Mouse (Mus musculus): ENCODE data around the gene Tm4sf20.
A peak's percentile ranks its signal among the peaks of the same experiment; 100 is the strongest.

Tm4sf20 gene

GRCm38 (mm10) chr1:82768269-82768668 lies at the start of gene Tm4sf20:
TSS of gene Tm4sf20 (minus strand) at chr1:82768461.
- no peak for DNase-seq (ENCODE audit: low spot score)

GRCm38 (mm10) chr1:82815941-82816716 lies 47.9 kb upstream of the Tm4sf20 start:
- DNase-seq (ENCODE audit: low spot score) = peak; percentile 38

- DNase-seq (ENCODE audit: low spot score) = no peak
Measured at GRCm38 (mm10) chr1:82811766-82812165, 43.5 kb upstream of the Tm4sf20 start.

- DNase-seq (ENCODE audit: low spot score) = no peak
Measured at GRCm38 (mm10) chr1:82808564-82808963, 40.3 kb upstream of the Tm4sf20 start.

GRCm38 (mm10) chr1:82807206-82807605 lies 38.9 kb upstream of the Tm4sf20 start:
- DNase-seq (ENCODE audit: low spot score) = no peak

GRCm38 (mm10) chr1:82806391-82806790 lies 38.1 kb upstream of the Tm4sf20 start:
- DNase-seq (ENCODE audit: low spot score) = no peak

- DNase-seq (ENCODE audit: low spot score) = no peak
Measured at GRCm38 (mm10) chr1:82804059-82804458, 35.8 kb upstream of the Tm4sf20 start.

- DNase-seq (ENCODE audit: low spot score) = no peak
Measured at GRCm38 (mm10) chr1:82803608-82804007, 35.3 kb upstream of the Tm4sf20 start.

- DNase-seq (ENCODE audit: low spot score) = no peak
Measured at GRCm38 (mm10) chr1:82801105-82801783, 33.0 kb upstream of the Tm4sf20 start.

GRCm38 (mm10) chr1:82798922-82799321 lies 30.7 kb upstream of the Tm4sf20 start:
- no peak for DNase-seq (ENCODE audit: low spot score)

- DNase-seq (ENCODE audit: low spot score) = no peak
Measured at GRCm38 (mm10) chr1:82798304-82798703, 30.0 kb upstream of the Tm4sf20 start.

- no peak for DNase-seq (ENCODE audit: low spot score)
Measured at GRCm38 (mm10) chr1:82797088-82797487, 28.8 kb upstream of the Tm4sf20 start.

GRCm38 (mm10) chr1:82795702-82796443 lies 27.6 kb upstream of the Tm4sf20 start:
- peak; percentile 20 for DNase-seq (ENCODE audit: low spot score)

- no peak for DNase-seq (ENCODE audit: low spot score)
Measured at GRCm38 (mm10) chr1:82795211-82795610, 26.9 kb upstream of the Tm4sf20 start.

GRCm38 (mm10) chr1:82793986-82794385 lies 25.7 kb upstream of the Tm4sf20 start:
- DNase-seq (ENCODE audit: low spot score) = no peak

- DNase-seq (ENCODE audit: low spot score) = no peak
Measured at GRCm38 (mm10) chr1:82793110-82793509, 24.8 kb upstream of the Tm4sf20 start.

- no peak for DNase-seq (ENCODE audit: low spot score)
Measured at GRCm38 (mm10) chr1:82792238-82792637, 24.0 kb upstream of the Tm4sf20 start.

- no peak for DNase-seq (ENCODE audit: low spot score)
Measured at GRCm38 (mm10) chr1:82791105-82791504, 22.8 kb upstream of the Tm4sf20 start.

- no peak for DNase-seq (ENCODE audit: low spot score)
Measured at GRCm38 (mm10) chr1:82788070-82788469, 19.8 kb upstream of the Tm4sf20 start.

- DNase-seq (ENCODE audit: low spot score) = peak; percentile 78
Measured at GRCm38 (mm10) chr1:82787414-82787813, 19.2 kb upstream of the Tm4sf20 start.

GRCm38 (mm10) chr1:82785546-82785945 lies 17.3 kb upstream of the Tm4sf20 start:
- DNase-seq (ENCODE audit: low spot score) = peak; percentile 62

- DNase-seq (ENCODE audit: low spot score) = no peak
Measured at GRCm38 (mm10) chr1:82783559-82783958, 15.3 kb upstream of the Tm4sf20 start.
